Mouse (Mus musculus): Measurements from ENCODE around the gene Dcaf6. TPM values are rescaled to one million over a fixed set of nuclear protein-coding genes. Genes with fewer than 3 reads are reported as not detected.

The Dcaf6 gene
- total RNA-seq, 2 experiments from 2014 or later, result 202 to 262 TPM

DNA sequence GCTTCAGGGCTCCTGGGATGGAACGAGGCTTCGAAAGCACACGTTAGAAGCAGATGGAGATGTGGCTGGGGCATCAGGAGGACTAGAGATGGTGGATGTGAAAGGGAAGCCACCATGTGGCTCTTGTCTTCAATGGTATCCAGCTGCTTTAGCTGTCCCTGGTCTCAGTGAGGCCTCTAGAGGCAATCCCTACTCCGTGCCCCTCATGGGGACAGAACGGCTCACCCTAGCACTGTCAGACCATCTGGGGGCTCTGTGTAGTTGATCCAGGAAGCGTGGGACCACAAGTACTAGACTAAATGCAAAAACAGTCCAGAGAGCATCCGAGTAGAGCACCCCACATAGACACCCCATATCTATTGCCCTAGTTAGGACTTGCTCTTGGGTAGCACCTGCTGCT lies 138.4 kb downstream of the Dcaf6 start:
- DNase-seq, result no peak

DNA sequence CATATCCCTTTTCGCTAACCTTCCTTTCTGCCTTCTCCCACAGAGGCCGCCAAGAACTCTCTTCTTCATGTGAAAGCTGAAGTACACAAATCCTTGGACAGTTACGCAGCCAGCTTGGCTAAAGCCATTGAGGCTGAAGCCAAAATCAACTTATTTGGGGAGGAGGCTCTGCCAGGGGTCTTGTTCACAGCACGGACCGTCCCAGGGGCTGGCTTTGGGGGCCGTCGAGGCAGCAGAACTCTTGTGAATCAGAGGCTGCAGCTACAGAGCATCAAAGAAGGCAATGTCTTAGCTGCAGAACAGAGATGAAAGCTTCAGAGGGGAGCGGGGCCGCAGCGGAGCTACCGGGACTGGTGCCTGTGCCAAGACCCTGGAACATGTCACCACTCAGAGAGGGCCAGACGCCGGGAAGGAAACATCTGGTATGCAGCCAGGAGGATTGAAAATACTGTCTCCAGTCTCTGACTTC lies 138.8 kb downstream of the Dcaf6 start:
- peak; percentile 40 for DNase-seq

DNA sequence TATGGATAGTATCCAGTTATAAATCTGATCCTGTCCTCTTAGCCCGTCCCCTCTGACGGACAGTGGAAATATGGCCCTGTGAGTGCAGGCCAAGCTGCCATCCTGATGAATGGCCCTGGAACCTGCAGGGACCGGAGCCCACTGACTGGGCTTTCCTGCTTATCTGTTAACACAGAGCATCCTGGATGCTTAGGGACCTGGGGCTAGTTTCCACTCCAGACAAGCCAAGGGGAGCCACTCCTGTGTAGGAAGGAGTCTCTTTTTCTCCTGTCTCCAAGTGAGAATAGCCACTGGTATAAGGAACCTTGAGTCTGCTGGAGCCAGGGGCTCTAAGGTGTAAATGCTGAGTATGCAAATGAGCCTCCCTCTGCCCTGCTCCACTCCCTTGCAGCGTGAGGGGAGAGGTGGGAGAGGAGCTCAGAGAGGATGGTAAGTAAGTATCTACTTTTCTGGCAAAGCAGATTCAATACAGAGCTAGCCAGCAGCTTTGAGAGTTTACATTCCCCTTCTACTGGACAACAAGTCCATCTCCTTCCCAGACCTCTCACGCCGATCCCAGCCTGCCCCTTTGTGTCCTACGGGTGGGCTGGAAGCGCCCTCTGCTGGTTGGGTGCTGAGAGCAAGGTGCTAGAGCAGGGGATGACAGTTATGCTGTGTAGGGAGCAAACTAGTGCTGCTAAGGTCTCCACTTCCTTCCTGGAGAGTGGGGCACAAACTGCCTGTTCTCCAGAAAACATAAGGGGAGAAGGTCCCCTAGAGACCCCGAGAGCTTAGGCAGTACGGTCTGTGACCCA lies 139.9 kb downstream of the Dcaf6 start:
- peak; percentile 71 for DNase-seq

DNA sequence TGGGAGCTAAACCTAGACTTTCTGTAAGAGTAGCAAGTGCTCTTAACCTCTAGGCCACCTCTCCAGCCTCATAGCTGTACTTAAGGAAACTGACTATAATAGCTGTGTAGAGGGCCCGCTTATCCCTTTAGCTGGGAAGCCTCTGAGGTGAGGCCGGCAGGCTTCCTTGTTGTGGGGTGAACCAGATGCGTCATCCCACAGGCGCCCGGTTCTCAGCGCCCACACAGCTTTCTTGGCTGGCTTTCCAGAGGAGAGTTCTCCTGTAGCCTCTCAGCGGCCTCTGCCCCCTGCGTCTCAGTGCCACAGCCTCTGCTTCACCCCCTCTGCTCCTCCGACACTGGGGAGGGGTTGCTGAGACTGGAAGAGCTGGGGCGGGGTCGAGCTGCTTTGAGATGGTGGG lies 143.9 kb downstream of the Dcaf6 start:
- DNase-seq, result no peak

DNA sequence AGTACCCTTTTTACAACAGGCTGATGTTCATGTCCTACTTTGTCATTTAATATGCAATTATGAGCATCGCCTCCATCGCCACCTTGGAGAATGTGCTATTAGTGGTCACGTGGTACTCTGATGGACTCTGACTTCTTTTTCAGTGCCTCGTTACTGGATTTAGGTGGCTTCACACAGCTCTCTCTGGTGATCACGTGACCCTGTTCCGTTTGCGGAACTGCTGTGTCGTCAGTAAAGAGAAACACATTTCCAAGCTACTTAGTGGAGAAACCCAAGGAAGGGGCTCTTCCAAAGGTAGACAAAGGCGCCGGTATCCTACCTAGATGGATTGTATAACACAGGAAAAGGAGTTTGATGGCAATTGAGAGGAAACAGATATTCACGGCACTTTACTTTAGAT lies 152.1 kb downstream of the Dcaf6 start:
- DNase-seq, result no peak

DNA sequence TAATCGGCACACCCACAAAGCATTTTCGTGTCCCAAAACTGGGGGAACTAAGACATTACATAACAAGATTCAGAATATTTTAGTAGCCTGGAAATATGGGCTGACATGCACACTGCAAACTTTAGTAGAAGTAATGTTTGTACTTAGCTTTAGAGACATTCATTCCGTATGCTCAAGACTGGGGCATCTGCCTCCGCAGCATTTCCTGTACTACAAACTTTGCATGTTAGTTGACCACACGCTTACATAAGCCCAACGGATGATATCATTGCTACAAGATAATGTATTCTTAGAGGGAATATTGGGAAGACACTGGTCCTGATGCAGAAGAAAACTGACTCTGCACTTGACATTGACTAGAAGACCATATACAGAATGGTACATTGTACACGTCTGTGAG lies 155.9 kb downstream of the Dcaf6 start:
- DNase-seq, result no peak

DNA sequence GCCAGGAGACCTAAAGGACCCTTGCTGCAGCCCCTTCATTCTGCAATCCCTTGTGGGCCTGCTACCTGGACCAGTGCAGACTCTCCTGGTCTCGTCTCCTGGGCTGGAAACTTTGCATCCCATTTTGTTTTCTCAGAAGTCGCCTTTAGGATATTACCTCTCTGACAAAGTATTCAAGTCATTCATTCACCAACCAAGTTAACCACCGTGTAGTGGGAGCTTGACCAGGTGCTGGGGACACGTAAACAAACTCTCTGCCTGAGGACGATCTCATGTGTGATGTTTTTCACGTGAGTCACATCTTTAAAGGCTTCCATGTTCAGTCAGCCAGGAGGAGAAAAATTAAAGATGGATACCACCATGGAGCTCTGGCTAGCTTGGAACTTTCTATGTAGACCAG lies 157.1 kb downstream of the Dcaf6 start:
- DNase-seq, result no peak

DNA sequence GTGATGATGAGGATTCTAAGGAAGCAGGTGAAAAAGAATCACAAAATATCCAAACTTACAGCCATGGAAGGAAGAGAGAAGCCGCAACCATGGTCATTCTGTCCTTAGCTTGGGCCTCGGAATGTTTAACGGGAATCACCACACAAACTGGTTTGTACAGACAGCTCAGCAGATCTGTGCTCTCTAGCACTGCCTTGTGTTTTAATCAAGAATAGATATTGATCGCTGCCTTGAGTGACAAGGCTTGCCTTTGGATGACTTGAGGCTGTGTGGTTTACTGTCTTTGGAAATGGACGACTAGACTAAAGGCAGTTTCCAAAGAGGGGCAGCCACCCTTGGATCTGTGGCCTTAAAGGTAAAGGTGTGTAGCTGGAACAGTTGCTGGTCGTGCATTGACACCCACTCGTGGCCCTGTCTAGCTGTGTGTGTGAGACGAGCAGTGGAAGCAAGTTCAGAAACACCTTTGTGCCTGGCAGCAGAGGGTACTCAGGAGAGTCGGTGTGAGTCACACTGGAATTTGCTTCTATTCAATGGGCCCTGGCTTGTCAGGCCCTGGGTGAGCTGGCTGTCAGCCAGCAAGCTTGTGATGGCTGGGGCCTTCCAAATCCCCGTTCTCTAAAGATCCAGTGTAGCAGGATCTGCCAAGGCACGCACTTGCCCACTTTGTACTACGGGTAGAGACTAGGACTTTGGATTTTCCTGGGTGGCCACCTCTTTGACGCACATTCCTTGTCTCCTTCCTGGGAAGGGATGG lies 157.6 kb downstream of the Dcaf6 start:
- no peak for DNase-seq

DNA sequence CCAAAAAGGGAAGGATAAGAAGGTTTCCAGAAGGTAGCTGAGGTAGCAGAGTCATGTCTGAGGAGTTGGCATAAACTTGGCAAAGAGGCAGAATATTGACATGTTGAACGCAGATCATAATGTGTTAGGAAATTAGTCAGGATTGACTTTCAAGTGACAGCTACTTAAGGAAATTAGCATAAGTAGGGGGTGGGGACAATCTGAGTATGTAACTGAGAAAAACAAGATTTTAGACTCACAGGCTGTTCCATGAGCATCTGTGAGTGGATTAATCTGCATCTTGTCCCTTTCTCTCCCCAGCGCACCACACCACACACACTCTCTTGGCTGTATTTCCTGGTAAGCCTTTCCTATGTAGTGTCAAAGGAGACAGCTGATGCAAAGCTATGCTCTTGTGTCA lies 158.7 kb downstream of the Dcaf6 start:
- no peak for DNase-seq

DNA sequence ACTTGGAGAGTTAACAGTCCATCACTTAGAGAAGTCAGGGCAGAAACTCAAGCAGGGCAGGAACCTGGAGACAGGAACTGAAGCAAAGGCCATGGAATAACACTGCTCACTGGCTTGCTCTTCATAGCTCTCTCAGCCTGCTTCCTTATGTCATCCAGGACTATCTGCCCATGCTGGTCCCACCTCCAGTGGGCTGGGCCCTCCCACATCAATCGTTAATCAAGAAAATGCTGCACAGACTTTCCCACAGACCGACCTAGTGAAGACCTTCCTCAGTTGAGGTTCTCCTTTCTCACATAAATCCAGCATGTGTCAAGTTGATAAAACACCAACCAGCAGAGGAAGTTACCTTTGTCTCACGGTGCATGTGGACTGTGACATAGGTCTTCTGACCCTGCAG lies 159.2 kb downstream of the Dcaf6 start:
- no peak for DNase-seq

DNA sequence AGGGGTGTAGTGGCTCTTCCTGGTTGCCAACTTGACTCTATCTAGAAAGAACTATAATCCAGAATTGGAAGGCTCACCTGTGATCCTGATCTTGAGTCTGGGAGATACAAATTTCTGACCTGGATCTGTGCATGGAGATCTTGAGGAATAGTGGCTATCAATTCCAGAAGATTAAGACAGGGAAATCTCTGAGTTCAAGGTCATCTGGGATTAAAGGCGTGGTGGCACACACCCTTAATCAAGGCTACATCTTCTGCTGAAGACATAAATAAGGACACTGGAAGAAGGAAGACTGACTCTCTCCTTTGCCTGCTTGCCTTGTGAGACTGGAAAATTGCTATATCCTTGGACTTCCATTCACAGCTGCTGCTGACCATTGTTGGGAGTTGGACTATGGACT lies 164.8 kb downstream of the Dcaf6 start, which contains the start of gene Gpr161:
Gpr161 (plus strand) TSS at position 301 of the 400 bp plus-strand sequence.
- no peak for DNase-seq

DNA sequence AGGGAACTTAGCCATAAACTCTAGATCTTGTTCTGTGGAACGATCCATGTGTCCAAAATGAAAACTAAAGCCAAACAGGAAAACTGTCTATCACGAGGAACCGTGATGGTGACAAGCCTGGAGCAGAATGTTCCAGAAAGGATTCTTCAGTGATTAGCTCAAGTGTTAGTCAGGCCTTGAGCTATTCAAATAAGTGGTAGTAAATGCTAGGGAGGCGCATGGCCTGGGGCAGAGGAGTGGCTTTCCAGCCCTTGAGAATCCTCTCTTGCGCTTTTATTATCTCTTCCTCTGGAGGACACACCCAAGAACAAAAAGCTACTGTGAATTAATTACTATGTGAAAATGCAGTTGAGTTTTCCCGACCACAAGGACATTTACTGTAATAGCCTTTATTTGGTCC lies 168.7 kb downstream of the Dcaf6 start:
- DNase-seq, result no peak

DNA sequence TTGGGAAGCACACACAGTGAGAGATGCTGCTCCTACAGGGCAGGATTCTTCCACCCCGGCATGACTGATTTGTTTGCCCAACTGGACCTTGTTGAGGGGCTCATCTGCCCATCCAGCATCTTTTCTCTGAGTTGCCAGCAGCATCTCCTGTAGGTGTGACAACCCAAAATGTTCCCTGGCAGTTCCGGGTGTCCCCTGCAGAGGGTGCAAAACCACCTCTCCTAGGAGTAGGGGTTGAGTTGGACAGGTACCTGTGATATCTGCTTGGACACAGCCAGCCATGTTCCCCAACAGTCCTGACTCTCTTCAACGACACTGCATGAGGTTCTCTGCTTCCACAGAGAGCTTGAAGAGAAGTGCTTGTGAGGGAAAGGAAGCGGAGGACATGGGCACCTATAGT lies 170.4 kb downstream of the Dcaf6 start:
- DNase-seq, result no peak

DNA sequence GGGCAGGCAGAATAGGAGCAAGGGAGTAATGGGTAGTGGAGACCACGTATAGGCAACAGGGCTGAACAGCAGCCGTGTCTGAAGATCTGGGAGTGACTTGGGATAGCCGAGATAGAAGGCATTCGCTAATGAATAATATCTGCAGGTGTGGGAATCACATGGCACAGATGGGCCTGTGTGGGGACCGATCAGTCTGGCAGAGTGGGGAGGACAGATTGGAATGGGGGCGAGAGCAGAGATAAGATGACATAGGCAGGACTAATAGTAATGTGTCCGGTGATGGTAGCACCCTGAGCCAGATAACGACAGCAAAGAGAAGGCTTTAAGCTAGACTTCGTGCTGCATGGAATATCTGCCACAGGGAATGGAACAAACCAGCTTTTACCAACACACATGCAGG lies 172.1 kb downstream of the Dcaf6 start:
- no peak for DNase-seq

DNA sequence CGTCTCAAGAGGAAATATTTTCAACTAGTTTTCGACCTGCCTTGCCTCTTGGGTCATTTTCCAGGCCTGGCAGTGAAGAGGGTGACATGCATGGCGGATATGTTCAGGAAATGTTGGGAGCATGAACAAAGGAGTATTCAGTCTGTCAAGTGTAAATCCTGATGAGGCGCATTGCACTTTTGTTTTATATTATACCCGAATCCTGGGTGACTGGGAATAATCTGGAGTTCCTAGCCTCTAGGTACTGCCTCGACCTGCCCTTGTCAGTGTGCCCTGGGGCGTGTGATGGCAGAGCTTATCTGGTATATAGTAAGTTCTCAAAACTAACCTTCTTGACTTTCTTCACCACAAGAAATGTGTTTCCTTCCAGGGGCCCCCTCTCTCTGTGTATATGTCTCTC lies 176.2 kb downstream of the Dcaf6 start:
- no peak for DNase-seq

DNA sequence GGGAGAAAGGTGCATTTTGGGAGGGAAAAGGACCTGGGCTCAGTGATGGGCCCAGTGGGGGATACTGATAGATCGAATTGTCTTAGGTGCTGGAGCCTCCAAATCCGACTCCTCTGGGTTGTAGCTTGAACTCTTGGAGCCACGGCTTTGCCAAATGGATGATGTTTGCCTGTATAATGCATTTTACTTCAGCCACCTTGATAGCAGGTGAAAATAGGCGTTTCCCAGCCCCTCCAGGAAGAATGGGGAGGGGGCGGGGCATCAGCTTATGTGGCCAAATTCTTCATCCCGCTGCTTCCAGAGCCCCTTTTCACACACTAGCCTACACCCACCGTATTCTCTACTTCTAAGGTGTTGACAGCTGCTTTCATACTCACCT lies 177.3 kb downstream of the Dcaf6 start:
- DNase-seq, result no peak

DNA sequence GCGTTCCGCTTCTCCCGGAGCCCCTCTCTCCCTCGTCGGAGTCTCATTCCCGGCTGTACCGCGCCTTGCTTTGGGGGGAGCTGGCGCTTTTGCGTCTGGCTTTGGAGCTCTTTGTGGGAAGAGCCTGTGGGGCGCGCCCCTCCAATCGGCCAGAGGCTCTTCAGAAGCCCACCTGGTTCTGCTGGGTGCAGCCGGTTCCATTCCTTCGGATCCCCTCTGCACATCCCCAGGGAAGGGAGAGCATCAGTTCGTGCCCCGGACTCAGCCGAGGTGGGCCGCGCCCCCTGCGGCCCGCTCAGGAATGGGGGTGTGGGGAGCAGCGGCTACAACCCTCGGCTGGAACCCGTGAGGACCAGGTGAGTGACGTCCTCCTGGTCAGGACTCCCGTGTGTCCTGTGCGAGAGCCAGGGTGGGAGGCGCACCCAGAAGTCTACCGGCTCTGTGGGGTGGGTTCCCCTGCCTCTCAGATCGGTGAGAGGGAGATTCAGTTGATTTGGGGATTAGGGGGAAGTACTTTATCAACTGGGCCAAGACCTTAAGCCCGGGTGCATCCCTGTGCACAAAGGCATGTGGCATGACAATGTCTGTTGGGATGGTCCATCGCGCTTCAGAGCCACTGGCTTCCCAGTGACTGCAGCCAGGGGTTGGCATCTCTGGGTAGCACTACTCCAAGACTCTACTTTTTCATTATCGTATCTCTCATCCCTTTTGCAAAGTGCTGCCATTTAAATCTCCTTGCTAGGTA lies 177.9 kb downstream of the Dcaf6 start:
- DNase-seq, result no peak

DNA sequence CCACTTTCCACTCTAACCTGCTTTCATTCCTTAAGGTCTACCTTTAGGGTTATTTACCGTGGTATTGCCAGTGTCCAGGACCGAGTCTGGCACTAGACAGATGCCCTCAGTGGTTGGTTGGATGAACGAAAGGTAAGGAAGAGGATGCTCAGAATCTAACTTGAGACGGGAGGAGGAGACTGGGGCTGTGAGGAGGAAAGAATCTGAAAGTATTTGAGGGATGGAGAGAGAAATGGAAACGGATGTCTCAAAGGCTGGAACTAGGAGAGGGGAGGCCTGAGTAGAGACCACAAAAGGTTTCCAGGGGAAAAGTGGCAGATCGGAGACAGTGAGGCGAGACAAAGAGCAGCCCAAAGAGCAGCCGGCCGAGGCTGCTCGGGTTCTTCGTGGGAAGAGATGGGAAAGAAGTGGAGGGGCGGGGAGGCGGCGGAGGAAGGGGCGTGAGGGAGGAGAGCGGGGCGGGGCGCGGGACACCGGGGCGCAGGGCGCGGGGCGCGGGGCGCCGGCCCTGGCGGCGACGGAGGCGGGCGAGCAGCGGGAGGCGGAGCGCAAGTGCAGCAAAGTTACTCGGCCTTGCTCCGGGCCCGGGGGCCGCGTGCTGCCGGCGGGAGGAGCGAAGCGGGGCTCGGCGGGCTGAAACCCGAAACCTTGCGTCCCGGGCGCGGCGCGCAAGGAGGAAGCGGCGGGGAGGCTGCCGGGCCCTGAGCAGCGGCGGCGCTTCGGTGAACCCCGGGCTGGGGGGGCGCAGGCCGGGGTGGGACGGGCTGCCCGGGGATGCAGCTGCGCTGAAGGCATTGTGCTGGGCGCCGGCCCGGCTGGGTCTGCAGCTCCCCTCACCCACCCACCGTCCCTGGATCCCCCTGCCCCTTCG lies 178.7 kb downstream of the Dcaf6 start:
- DNase-seq, result peak; percentile 75

DNA sequence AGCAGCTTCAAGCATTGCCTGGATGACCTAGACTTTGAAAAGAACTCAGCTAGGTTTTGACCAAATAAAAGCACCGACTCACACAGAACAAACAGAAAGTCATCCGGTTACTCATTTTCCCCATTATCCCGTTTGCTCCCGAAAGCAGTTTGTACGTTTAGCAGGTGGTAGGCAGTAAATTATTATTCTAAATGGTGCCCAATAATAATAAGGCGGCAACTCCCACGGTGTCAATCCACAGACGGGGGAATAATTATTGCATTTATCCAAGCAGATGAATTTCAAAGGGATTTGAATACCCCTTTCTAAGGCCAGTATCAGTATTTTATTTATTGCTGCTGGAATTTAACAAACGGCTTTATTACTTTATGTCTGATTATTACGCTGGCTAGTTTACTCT lies 179.5 kb downstream of the Dcaf6 start:
- DNase-seq, result no peak
